Mouse (Mus musculus) MEL (cell line): ENCODE measurements around the gene Stac3. TPM values are rescaled to one million over a fixed set of nuclear protein-coding genes. Genes with fewer than 3 reads are reported as not detected.

Experiments
- DNase-seq: peaks from one replicate; pipeline ENCODE4 v3.0.0; 2011; ENCODE audit warnings: low read depth, low spot score
- H3K27ac ChIP-seq: 2 replicates; pipeline ENCODE4 v1.5.1; 2012; ENCODE audit warnings: low read depth, mild to moderate bottlenecking, control low read depth, low read length, moderate library complexity; ENCODE audit not compliant: control insufficient read depth
- H3K27me3 ChIP-seq, 2 experiments: fragments of 150-350 bp in 1 of 2; sonication (generic) in 1 of 2; 2 replicates each; pipeline ENCODE4 v1.6.1; 2012; ENCODE audit warnings: low read length in 2 of 2, mild to moderate bottlenecking in 2 of 2, improper control_type of control experiment in 1 of 2, moderate library complexity in 1 of 2; ENCODE audit not compliant: insufficient read depth in 2 of 2, control insufficient read depth in 1 of 2
- H3K36me3 ChIP-seq, 2 experiments: 2 replicates each; pipeline ENCODE4 v1.6.1; 2012 to 2014; ENCODE audit warnings: low read length in 2 of 2, improper control_type of control experiment in 1 of 2, inconsistent platforms in 1 of 2, mild to moderate bottlenecking in 1 of 2; ENCODE audit not compliant: insufficient read depth in 2 of 2, control insufficient read depth in 1 of 2
- H3K4me1 ChIP-seq, 2 experiments: fragments of 150-350 bp in 1 of 2; sonication (generic) in 1 of 2; 2 replicates each; pipeline ENCODE4 v1.6.1; 2012; ENCODE audit warnings: low read length in 2 of 2, improper control_type of control experiment in 1 of 2, mild to moderate bottlenecking in 1 of 2; ENCODE audit not compliant: insufficient read depth in 2 of 2, control insufficient read depth in 1 of 2
- H3K4me3 ChIP-seq, 2 experiments: fragments of 150-350 bp in 1 of 2; sonication (generic) in 1 of 2; 2 replicates each; pipeline ENCODE4 v1.5.1; 2012; ENCODE audit warnings: low read depth in 2 of 2, low read length in 2 of 2, mild to moderate bottlenecking in 2 of 2, moderate library complexity in 2 of 2, control low read depth in 1 of 2, improper control_type of control experiment in 1 of 2; ENCODE audit not compliant: control insufficient read depth in 1 of 2, insufficient read depth in 1 of 2
- H3K79me2 ChIP-seq: 2 replicates; pipeline ENCODE4 v1.6.1; 2012; ENCODE audit warnings: mild to moderate bottlenecking, low read length, moderate library complexity; ENCODE audit not compliant: control insufficient read depth, poor library complexity, insufficient read depth
- H3K9ac ChIP-seq: 2 replicates; pipeline ENCODE4 v1.6.1; 2012; ENCODE audit warnings: low read depth, mild to moderate bottlenecking, control low read depth, low read length, moderate library complexity; ENCODE audit not compliant: control insufficient read depth, poor library complexity, severe bottlenecking
- H3K9me3 ChIP-seq: fragments of 150-350 bp; sonication (generic); replicated peaks from 2 replicates; pipeline ENCODE4 v1.6.1; 2012; ENCODE audit warnings: mild to moderate bottlenecking, low read length, improper control_type of control experiment, moderate library complexity; ENCODE audit not compliant: insufficient read depth
- BHLHE40 ChIP-seq: IDR thresholded peaks from 2 replicates; pipeline ENCODE4 v1.6.1; 2012; ENCODE audit warnings: low read depth, mild to moderate bottlenecking, inconsistent platforms, low read length, improper control_type of control experiment, borderline replicate concordance
- CHD1 ChIP-seq: IDR thresholded peaks from 2 replicates; pipeline ENCODE4 v1.6.1; 2012; ENCODE audit warnings: low read depth, mild to moderate bottlenecking, inconsistent platforms, low read length, improper control_type of control experiment
- CTCF ChIP-seq, 3 experiments: IDR thresholded peaks in 2 of 3; conservative IDR thresholded peaks in 1 of 3; 2 replicates each; pipeline ENCODE4 v1.5.1; 2011 to 2012; ENCODE audit warnings: low read length in 3 of 3, low read depth in 2 of 3, mild to moderate bottlenecking in 2 of 3, improper control_type of control experiment in 1 of 3, inconsistent platforms in 1 of 3, mixed read lengths in 1 of 3, moderate library complexity in 1 of 3; ENCODE audit not compliant: control insufficient read depth in 1 of 3, insufficient read depth in 1 of 3, poor library complexity in 1 of 3, severe bottlenecking in 1 of 3
- E2F4 ChIP-seq: IDR thresholded peaks from 2 replicates; pipeline ENCODE4 v1.6.1; 2011; ENCODE audit warnings: low read depth, low read length, improper control_type of control experiment, borderline replicate concordance
- ELF1 ChIP-seq: IDR thresholded peaks from 2 replicates; pipeline ENCODE4 v1.6.1; 2014; ENCODE audit warnings: low read depth, mild to moderate bottlenecking, inconsistent platforms, low read length, improper control_type of control experiment, moderate library complexity
- ETS1 ChIP-seq: IDR thresholded peaks from 2 replicates; pipeline ENCODE4 v1.6.1; 2012; ENCODE audit warnings: low read depth, mild to moderate bottlenecking, inconsistent platforms, low read length, improper control_type of control experiment, moderate library complexity
- GABPA ChIP-seq: IDR thresholded peaks from 2 replicates; pipeline ENCODE4 v1.6.1; 2012; ENCODE audit warnings: low read depth, mild to moderate bottlenecking, inconsistent platforms, low read length, improper control_type of control experiment, moderate library complexity
- JUND ChIP-seq: IDR thresholded peaks from 2 replicates; pipeline ENCODE4 v1.6.1; 2011; ENCODE audit warnings: low read depth, mild to moderate bottlenecking, improper control_type of control experiment, low read length
- MAFK ChIP-seq: IDR thresholded peaks from 2 replicates; pipeline ENCODE4 v1.6.1; 2011; ENCODE audit warnings: low read depth, mild to moderate bottlenecking, low read length, improper control_type of control experiment, borderline replicate concordance
- MAX ChIP-seq: IDR thresholded peaks from 2 replicates; pipeline ENCODE4 v1.6.1; 2011; ENCODE audit warnings: low read length, improper control_type of control experiment
- MAZ ChIP-seq: IDR thresholded peaks from 2 replicates; pipeline ENCODE4 v1.6.1; 2012; ENCODE audit warnings: low read depth, mild to moderate bottlenecking, inconsistent platforms, low read length, improper control_type of control experiment
- MEF2A ChIP-seq: IDR thresholded peaks from 2 replicates; pipeline ENCODE4 v1.6.1; 2014; ENCODE audit warnings: low read depth, mild to moderate bottlenecking, inconsistent platforms, low read length, improper control_type of control experiment; ENCODE audit not compliant: poor library complexity, insufficient replicate concordance, severe bottlenecking; ENCODE audit errors: extremely low read depth
- MXI1 ChIP-seq: IDR thresholded peaks from 2 replicates; pipeline ENCODE4 v1.6.1; 2011; ENCODE audit warnings: mild to moderate bottlenecking, low read depth, low read length, improper control_type of control experiment
- MYC ChIP-seq: IDR thresholded peaks from 2 replicates; pipeline ENCODE4 v1.6.1; 2011; ENCODE audit warnings: low read depth, mild to moderate bottlenecking, low read length, improper control_type of control experiment, moderate library complexity
- NELFE ChIP-seq: IDR thresholded peaks from 2 replicates; pipeline ENCODE4 v1.6.1; 2011; ENCODE audit warnings: low read depth, low read length, improper control_type of control experiment
- POLR2A ChIP-seq, 2 experiments: IDR thresholded peaks; 2 replicates each; pipeline ENCODE4 v1.6.1; 2011 to 2012; ENCODE audit warnings: low read length in 2 of 2, mild to moderate bottlenecking in 2 of 2, control low read depth in 1 of 2, improper control_type of control experiment in 1 of 2, low read depth in 1 of 2, moderate library complexity in 1 of 2; ENCODE audit not compliant: control insufficient read depth in 1 of 2, insufficient read depth in 1 of 2, poor library complexity in 1 of 2
- POLR2AphosphoS2 ChIP-seq: IDR thresholded peaks from 2 replicates; pipeline ENCODE4 v1.6.1; 2011; ENCODE audit warnings: low read length, improper control_type of control experiment
- POLR2AphosphoS5 ChIP-seq: IDR thresholded peaks from 2 replicates; pipeline ENCODE4 v1.6.1; 2012; ENCODE audit warnings: low read depth, borderline replicate concordance, mild to moderate bottlenecking, inconsistent platforms, low read length, moderate library complexity, mixed read lengths
- RAD21 ChIP-seq: IDR thresholded peaks from 2 replicates; pipeline ENCODE4 v1.6.1; 2011; ENCODE audit warnings: mild to moderate bottlenecking, low read depth, low read length, improper control_type of control experiment
- RCOR1 ChIP-seq: IDR thresholded peaks from 2 replicates; pipeline ENCODE4 v1.6.1; 2012; ENCODE audit warnings: low read depth, mild to moderate bottlenecking, inconsistent platforms, low read length, improper control_type of control experiment
- SIN3A ChIP-seq: IDR thresholded peaks from 2 replicates; pipeline ENCODE4 v1.6.1; 2012; ENCODE audit warnings: low read length, improper control_type of control experiment, inconsistent platforms
- TAL1 ChIP-seq: IDR thresholded peaks from 2 replicates; pipeline ENCODE4 v1.6.1; 2012; ENCODE audit warnings: mild to moderate bottlenecking, inconsistent platforms, low read length, moderate library complexity, mixed read lengths
- TBP ChIP-seq: IDR thresholded peaks from 2 replicates; pipeline ENCODE4 v1.8.0; 2011; ENCODE audit warnings: low read depth, low read length, improper control_type of control experiment
- UBTF ChIP-seq: IDR thresholded peaks from 2 replicates; pipeline ENCODE4 v1.6.1; 2012; ENCODE audit warnings: low read depth, mild to moderate bottlenecking, inconsistent platforms, low read length, improper control_type of control experiment, moderate library complexity, borderline replicate concordance; ENCODE audit not compliant: insufficient read depth
- USF1 ChIP-seq: IDR thresholded peaks from 2 replicates; pipeline ENCODE4 v1.6.1; 2014; ENCODE audit warnings: low read depth, mild to moderate bottlenecking, inconsistent platforms, low read length, improper control_type of control experiment, moderate library complexity
- USF2 ChIP-seq, 2 experiments: IDR thresholded peaks; 2 replicates each; pipeline ENCODE4 v1.6.1; 2011 to 2012; ENCODE audit warnings: improper control_type of control experiment in 2 of 2, low read length in 2 of 2, borderline replicate concordance in 1 of 2, inconsistent platforms in 1 of 2, low read depth in 1 of 2, mild to moderate bottlenecking in 1 of 2; ENCODE audit not compliant: insufficient read depth in 1 of 2
- ZC3H11A ChIP-seq: IDR thresholded peaks from 2 replicates; pipeline ENCODE4 v1.6.1; 2012; ENCODE audit warnings: low read depth, mild to moderate bottlenecking, inconsistent platforms, low read length, improper control_type of control experiment
- ZKSCAN1 ChIP-seq: IDR thresholded peaks from 2 replicates; pipeline ENCODE4 v1.6.1; 2012; ENCODE audit warnings: low read depth, mild to moderate bottlenecking, inconsistent platforms, low read length, improper control_type of control experiment, moderate library complexity
- ZMIZ1 ChIP-seq: IDR thresholded peaks from 2 replicates; pipeline ENCODE4 v1.6.1; 2012; ENCODE audit warnings: low read depth, mild to moderate bottlenecking, inconsistent platforms, low read length, improper control_type of control experiment, moderate library complexity
- ZNF384 ChIP-seq: IDR thresholded peaks from 2 replicates; pipeline ENCODE4 v1.6.1; 2012; ENCODE audit warnings: low read depth, mild to moderate bottlenecking, inconsistent platforms, low read length, improper control_type of control experiment
- polyA plus RNA-seq, 2 experiments: library from polyadenylated mRNA; stranded (reverse) in 1 of 2; unstranded in 1 of 2; fragments of >175 nt in 1 of 2; fragments of >200 nt in 1 of 2; gene quantifications; 2 replicates each; pipeline versions ENCODE4 v1.2.1 to v1.2.4; 2012; ENCODE audit warnings: low replicate concordance in 2 of 2, low read depth in 1 of 2; ENCODE audit not compliant: insufficient read length in 2 of 2, insufficient read depth in 1 of 2, missing spikeins in 1 of 2
- total RNA-seq: library from RNA; depleted of rRNA; stranded (reverse); fragments of 300-350 nt; gene quantifications from 2 replicates; pipeline ENCODE4 v1.2.3, GENCODE M21; 2012

The Stac3 gene
- total and polyA plus RNA-seq, 3 experiments: 0.25 TPM; not detected in 2

DNA sequence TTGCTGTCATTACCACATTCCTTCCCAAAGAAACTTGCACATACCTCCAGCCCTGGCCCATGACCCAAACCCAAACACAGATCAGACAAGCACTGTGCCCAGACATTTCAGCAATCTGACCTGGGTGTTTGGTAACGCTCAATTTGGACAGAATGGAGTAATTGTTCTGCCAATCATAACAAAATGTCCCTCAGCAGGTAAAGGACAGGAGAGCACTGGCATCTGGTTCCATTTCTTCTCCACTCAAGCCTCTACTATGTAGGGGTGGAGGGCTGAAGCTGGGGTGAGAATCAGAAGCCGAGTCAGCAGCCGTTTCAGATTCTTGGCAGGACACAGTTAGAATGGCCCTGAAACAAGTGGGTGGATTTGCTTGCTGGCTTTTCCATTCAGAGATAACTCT, 9.4 kb upstream of the Stac3 start:
- no peaks in the 10 kb centered on the region for H3K79me2 ChIP-seq
- no peaks in the 10 kb centered on the region for H3K27me3 ChIP-seq
- H3K4me1 ChIP-seq: no peaks in the 10 kb centered on the region
- no peak overlapping the region for H3K4me3 ChIP-seq
- no peak overlapping the region for H3K9ac ChIP-seq
- TF ChIP-seq ZMIZ1 (no peak), CTCF (IDR thresholded peaks at IDR 0.05 in 2 of 3, conservative IDR thresholded peaks at IDR 0.05 in 1 of 3; ENCODE audit: control insufficient read depth in 1 of 3, insufficient read depth in 1 of 3, low read depth in 2 of 3, low read length in 3 of 3, poor library complexity in 1 of 3, severe bottlenecking in 1 of 3) (no peak), UBTF (no peak), MAX (no peak), MAZ (no peak), POLR2AphosphoS2 (no peak), GABPA (no peak), MYC (no peak), JUND (no peak), TBP (no peak), MEF2A (no peak), USF1 (no peak), CHD1 (no peak), ZKSCAN1 (no peak), E2F4 (no peak), MAFK (no peak), TAL1 (no peak), ZNF384 (no peak), SIN3A (no peak)
- no peak for DNase-seq
- H3K9me3 ChIP-seq: no peaks in the 10 kb centered on the region
- H3K27ac ChIP-seq: no peak overlapping the region
- peaks cover 0 to 3% of the 10 kb centered on the region in 2 experiments; a peak in 2 of 4 replicates for H3K36me3 ChIP-seq

DNA sequence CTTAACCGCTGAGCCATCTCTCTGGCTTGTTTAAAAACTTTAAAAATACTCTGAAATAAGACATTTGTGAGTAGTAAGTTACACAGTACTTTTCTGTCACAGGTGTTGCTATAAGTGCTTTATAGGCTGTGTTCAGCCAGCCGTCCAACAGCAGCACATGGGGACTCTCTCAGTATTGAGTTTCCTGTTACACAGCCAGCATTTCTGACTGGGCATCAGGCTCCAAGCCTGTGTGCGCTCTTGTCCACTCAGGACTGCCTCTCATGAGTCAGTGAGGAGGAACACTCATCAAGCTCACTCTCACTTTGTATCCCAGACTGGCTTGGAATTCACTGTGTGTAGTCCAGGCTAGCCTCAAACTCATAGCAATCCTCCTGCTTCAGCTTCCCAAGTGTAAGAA, 5.3 kb upstream of the Stac3 start:
- H3K27me3 ChIP-seq: no peaks in the 10 kb centered on the region
- H3K4me3 ChIP-seq: no peak overlapping the region
- no peaks in the 10 kb centered on the region for H3K9me3 ChIP-seq
- DNase-seq: no peak
- TF ChIP-seq ZC3H11A (no peak), ZNF384 (no peak), ZKSCAN1 (no peak), POLR2AphosphoS5 (no peak), SIN3A (no peak), TBP (no peak), POLR2AphosphoS2 (no peak), POLR2A (IDR thresholded peaks at IDR 0.05; ENCODE audit: control insufficient read depth in 1 of 2, insufficient read depth in 1 of 2, low read depth in 1 of 2, low read length in 2 of 2, poor library complexity in 1 of 2) (no peak), RAD21 (no peak), MAFK (no peak), MAX (no peak), BHLHE40 (no peak), CTCF (IDR thresholded peaks at IDR 0.05 in 2 of 3, conservative IDR thresholded peaks at IDR 0.05 in 1 of 3; ENCODE audit: control insufficient read depth in 1 of 3, insufficient read depth in 1 of 3, low read depth in 2 of 3, low read length in 3 of 3, poor library complexity in 1 of 3, severe bottlenecking in 1 of 3) (no peak), USF2 (IDR thresholded peaks at IDR 0.05; ENCODE audit: borderline replicate concordance in 1 of 2, insufficient read depth in 1 of 2, low read depth in 1 of 2, low read length in 2 of 2) (no peak), MXI1 (no peak), ETS1 (no peak), CHD1 (no peak), NELFE (no peak), ELF1 (no peak), RCOR1 (no peak)
- no peak overlapping the region for H3K9ac ChIP-seq
- H3K36me3 ChIP-seq: peaks cover 0 to 2% of the 10 kb centered on the region in 2 experiments; a peak in 2 of 4 replicates
- no peak overlapping the region for H3K27ac ChIP-seq
- no peaks in the 10 kb centered on the region for H3K79me2 ChIP-seq
- H3K4me1 ChIP-seq: no peaks in the 10 kb centered on the region
